Mouse (Mus musculus) gastrocnemius, adult 8-10 months (tissue): ENCODE results near the gene Zfp976. TPM values are rescaled to one million over a fixed set of nuclear protein-coding genes. Genes with fewer than 3 reads are reported as not detected.
"Not testable (repeated sequence)": the region's sequence is repeated elsewhere in the genome, so short reads cannot be mapped to it uniquely, and the experiment has no call there.

Experiments used
- DNase-seq, 2 experiments: peaks; one replicate each; pipeline ENCODE4 v3.0.0; 2022; ENCODE audit warnings: low spot score in 2 of 2
- microRNA-seq: library from miRNA; unstranded; fragments of <30 nt; microRNA quantifications from one replicate; pipeline ENCODE4 v1.2.0, GENCODE M21; 2022
- total RNA-seq, 4 experiments: library from RNA; stranded (reverse); gene quantifications; 2 replicates each; pipeline ENCODE4 v1.2.4; 2022

Gene Zfp976
- 1 to 10 TPM in 2 of 4 experiments, under 1 TPM in 2; 0.94 to 1.8 (median 1.1) TPM for total RNA-seq

DNA sequence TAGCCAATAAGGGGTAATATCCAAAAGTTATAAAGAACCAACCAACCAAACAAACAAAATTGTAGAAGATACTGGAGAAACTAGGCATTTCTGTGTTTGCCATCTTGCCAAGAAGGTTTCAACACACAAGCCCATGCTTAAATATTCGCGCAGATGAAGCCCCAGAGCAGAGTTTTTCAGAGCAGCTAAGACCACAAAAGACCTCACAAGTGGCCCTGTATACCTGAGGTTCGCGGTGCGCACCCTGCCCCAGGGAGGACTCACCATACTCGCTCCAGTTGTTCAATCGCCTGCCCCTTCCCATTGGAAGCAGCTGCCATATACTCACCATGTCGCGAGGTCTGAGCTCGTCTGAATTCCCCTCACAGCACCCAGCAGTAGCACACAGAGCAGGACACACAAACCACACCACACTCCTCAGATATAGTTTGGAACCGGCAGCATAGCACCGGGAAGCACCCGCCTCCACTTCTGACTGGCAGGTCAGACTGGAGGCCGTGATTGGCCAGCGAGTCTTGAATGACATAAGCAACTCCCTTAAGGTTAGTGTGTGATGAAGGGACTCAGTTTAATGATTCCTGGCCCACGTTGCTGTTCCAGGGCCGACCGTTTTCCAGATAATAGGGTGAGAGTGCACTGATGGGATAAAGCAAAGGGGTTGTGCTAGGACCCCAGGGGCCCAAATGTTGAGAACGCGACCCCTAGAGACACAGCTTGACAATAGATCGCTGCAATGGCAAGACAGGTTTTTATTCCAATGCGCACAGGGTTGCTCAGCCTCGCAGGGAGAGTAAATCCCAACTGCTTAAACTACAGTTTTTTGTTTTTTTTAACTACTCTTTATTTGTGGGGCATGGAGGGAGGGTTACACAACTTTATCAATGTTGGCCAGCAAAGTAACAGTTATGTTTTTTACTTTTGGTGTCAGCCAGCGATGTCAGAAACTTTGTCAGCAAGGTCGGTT lies at the start of gene Zfp976:
Zfp976 (minus strand) TSS at position 437 of the 964 bp plus-strand sequence.
- peak; percentile 8 to 30 for DNase-seq

DNA sequence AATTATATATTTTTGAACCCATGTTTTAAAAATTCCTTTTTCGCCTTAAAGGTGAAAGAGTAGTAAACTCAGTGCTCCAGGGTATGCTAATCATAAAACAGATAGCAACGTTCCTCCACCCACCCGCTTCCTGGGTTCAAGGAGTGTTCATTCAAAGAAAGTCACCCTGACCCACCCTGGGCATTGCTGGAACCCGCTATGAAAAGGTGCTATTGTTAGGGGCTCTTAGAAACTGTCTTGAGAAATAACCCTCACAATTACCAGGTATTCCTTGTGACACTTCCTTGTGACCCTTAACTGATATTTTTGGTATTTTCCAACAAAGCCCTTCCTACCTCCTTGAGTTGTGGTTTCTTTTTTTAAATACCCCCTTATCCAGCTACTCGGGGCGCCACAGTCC lies 37.7 kb upstream of the Zfp976 start:
- DNase-seq, result not testable (repeated sequence)

DNA sequence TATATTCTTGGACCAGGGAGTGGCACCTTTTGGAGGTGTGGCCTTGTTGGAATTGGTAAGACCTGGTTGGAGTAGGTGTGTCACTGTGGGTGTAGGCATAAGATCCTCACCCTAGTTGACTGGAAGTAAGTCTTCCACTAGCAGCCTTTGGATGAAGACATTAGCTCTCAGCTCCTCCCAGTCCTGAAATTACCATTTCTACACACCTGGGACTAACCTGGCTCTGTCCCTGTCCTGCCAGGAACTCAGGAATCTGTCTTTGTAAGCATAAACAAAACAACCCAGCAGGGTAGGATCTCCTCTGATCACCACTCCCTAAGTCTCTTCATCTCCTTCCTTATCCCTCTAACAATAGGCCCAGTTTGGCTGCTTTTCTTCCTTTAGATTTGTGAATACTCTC lies 37.3 kb upstream of the Zfp976 start:
- not testable (repeated sequence) for DNase-seq

DNA sequence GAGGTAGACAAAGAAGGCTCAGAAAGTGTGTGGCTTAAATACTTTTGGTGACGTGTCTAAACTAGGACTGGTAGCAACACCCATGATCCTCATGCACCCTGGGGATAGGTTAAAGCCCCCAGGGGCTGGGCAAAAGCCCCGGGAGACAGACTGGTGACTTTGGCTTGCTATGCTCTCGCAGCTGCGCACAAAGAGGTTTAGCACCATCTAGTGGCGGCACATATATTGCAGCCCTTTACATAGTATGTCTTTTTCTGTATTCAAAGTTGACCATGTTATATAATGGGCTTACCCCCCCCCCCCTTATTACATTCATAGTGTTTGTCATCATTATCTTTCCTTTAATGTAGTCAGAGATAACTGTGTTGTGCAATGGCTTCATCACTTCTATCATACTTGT lies 17.8 kb upstream of the Zfp976 start:
- DNase-seq, result not testable (repeated sequence)

DNA sequence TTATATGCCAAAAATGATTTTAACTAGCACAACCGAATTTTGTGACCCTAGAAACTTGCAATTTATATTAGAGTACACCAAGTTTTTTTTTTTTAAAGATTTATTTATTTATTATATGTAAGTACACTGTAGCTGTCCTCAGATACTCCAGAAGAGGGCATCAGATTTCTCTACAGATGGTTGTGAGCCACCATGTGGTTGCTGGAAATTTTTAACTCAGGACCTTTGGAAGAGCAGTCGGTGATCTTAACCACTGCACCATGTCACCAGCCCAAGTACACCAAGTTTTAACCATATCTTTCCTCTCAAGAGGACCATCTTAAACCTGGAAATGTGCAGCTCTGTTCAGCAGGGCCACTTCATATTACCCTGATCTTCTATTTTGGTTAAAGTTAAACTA lies 12.8 kb upstream of the Zfp976 start:
- not testable (repeated sequence) for DNase-seq

DNA sequence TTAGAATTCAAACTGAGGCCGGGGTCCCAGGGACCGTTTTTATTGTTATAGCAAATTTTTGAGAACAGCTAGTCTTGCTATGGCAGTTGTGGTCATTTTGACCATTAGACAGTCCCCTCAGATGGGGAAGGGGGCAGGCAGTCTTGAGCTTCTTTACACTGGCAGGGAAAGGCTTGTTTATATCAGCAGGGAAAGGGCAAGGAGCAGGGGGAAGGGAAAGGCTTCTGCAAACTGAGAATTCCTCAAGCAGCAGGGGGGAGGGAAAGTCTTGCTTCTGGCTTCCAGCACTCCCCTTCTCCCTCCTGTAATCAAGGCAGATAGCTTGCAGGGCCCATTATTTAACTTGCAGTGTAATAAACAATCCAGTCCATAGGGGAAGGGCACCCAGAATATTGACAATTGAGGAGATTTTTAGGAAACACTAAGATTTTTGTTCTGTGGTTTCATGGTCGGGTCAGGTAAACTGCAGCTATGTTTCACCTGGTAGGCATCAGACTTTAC lies 782 bp upstream of the Zfp976 start:
- not testable (repeated sequence) for DNase-seq

DNA sequence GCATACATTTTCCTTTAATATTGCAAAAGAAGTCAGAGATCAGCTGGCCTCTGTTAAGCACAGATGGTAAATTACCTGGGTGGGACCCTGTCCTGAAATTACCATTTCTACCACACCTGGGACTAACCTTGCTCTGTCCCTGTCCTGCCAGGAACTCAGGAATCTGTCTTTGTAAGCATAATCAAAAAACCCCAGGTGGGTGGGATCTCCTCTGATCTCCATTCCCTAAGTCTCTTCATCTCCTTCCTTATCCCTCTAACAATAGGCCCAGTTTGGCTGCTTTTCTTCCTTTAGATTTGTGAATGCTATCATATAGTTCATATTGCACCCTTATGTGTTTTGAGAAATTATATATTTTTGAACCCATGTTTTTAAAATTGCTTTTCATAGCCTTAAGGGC lies 11.4 kb downstream of the Zfp976 start:
- DNase-seq, result not testable (repeated sequence)

DNA sequence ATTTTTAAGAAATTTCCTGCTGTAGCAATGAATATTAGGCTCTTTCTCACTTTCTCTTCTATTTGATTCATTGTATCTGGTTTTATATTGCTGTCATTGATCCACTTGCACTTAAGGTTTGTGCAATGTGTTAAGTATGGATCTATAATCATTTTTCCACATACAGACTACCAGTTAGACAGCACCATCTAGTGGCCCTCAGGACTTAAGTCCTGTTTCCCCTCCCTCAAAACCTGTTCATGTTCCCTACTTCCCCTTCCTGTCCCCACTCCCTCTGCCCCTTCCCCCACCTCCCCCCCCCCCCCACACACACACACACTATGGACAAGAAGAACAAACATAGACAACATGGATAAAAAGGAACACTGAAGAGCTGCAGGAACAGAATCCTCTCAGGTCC lies 46.7 kb downstream of the Zfp976 start:
- DNase-seq, result not testable (repeated sequence)

DNA sequence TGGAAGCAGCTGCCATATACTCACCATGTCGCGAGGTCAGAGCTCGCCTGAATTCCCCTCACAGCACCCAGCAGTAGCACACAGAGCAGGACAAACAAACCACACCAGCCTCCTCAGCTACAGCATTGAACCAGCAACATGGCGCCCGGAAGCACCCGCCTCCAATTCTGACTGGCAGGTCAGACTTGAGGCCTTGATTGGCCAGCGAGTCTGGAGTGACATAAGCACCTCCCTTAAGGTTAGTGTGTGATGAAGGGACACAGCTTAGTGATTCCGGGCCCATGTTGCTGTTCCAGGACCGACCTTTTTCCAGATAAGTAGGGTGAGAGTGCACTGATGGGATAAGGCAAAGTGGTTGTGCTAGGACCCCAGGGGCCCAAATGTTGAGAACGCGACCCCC lies 50.0 kb downstream of the Zfp976 start, which contains the start of gene Zfp977:
Zfp977 (minus strand) TSS at position 135 of the 400 bp plus-strand sequence.
- not testable (repeated sequence) for DNase-seq

DNA sequence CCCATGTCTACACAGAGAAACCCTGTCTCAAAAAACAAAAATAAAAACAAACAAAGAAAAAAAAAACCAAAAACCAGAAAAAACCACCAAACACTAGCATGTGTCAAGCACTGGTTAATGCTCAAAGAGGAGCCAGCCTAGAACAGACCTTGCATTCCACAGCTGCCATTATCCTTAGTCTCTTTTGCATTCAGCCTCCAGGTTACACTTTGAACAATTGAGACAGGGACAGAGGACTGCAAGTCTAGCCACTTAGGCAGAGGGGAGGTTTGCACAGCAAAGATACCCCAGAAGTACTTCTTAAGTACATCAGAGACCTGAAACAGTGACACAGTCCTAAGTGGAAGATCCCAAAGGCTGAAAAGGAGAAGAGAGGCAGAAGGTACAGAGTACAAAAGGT lies 51.1 kb downstream of the Zfp976 start:
- not testable (repeated sequence) for DNase-seq

DNA sequence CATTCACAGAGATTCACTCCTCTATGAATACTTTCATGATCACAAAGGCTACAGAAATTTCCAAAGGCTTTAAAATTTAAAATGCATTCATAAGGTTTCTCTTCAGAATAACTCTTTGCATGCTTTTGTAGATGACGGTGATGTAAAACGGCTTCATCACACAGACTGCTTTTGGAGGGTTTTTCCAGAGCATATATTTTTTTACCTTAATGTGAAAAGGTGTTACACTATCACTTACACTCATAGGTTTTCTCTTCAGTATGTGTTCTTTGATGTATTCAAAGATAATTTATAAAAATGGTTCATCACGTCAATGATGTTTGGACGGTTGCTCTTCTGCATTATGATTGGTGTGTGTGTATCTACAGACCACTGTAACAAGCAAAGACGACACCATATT lies 63.9 kb downstream of the Zfp976 start, which contains the start of gene Gm21028:
Gm21028 (minus strand) TSS at position 101 of the 400 bp plus-strand sequence.
- no peak for DNase-seq

Small RNA genes lying within 50 kb of the gene (microRNA-seq; reads per million reads assigned to microRNA genes)
- not detected for gene Gm24938

Other genes starting within 250 kb of the Zfp976 start
- gene 4933421I07Rik, start 194.5 kb downstream of the Zfp976 start, total RNA-seq, result not detected
- 1 to 10 TPM; 3.7 to 5.1 (median 4.5) TPM for gene Zfp141, start 136.8 kb downstream of the Zfp976 start, total RNA-seq
- gene Gm21028, start 64.0 kb downstream of the Zfp976 start, total RNA-seq, result not detected
- under 1 TPM in 3 of 4 experiments, not detected in 1; 0.20 to 0.39 (median 0.22) TPM for gene Zfp977, start 50.0 kb downstream of the Zfp976 start, total RNA-seq
- gene Zfp975, start 50.2 kb upstream of the Zfp976 start, total RNA-seq, result 1 to 10 TPM; 4.6 to 5.4 (median 5.0) TPM
- not detected for gene Gm17067, start 84.4 kb upstream of the Zfp976 start, total RNA-seq
- not detected for gene Vmn2r62, start 150.9 kb upstream of the Zfp976 start, total RNA-seq
- gene Gm2381, start 224.6 kb upstream of the Zfp976 start, total RNA-seq, result under 1 TPM in 2 of 4 experiments, not detected in 2; 0.07 to 0.11 TPM